Mouse (Mus musculus): ENCODE data around the gene Tff1.

DNA sequence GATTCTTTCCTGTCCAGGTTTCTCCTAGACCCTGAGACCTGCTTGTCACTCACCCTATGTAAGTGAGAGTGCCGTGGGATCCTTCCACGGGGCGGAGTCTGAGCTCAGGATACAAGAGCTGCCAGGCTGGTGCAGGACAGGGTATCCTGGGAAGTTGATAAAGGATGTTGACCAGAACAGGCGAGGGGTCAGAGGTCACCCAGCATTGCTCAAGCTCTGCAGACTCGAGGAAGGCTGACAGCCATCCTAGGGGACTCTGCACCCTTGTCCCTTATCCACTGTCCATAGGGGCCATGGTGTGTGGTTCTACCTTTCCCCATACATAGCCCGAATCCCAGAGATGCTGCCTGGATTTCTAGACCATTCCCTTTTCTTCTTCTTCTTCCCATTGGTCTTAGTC, 49.0 kb downstream of the Tff1 start:
- no peak for TF ChIP-seq POLR2A (IDR thresholded peaks at IDR 0.05; ENCODE audit: insufficient read length, low read depth)
- no peak for TF ChIP-seq POLR2AphosphoS2 (IDR thresholded peaks at IDR 0.05; ENCODE audit: insufficient read length, low read depth)
- no peak for TF ChIP-seq TCF12 (IDR thresholded peaks at IDR 0.05; ENCODE audit: insufficient read depth, poor library complexity, severe bottlenecking)
- TF ChIP-seq MYOD1 (IDR thresholded peaks at IDR 0.05; ENCODE audit: control insufficient read depth in 1 of 3, insufficient read length in 2 of 3, low read depth in 2 of 3): no peak

Data from myocyte (in vitro differentiated cells).